Mouse (Mus musculus) liver, embryonic 14.5 days (tissue): Measurements from ENCODE around the gene Hoxc13. TPM values are rescaled to one million over a fixed set of nuclear protein-coding genes. Genes with fewer than 3 reads are reported as not detected.

ENCODE experiments used
- ATAC-seq: fragments of 200-750 bp; cut with Nextera tagmentation; 2 replicates; pipeline ENCODE4 v1.8.0; 2017; ENCODE audit warnings: moderate number of reproducible peaks, mild to moderate bottlenecking, moderate library complexity; ENCODE audit not compliant: insufficient read depth
- DNase-seq, 3 experiments: peaks; one replicate each; pipeline ENCODE4 v3.0.0-alpha.2; 2012 to 2013; ENCODE audit warnings: low read depth in 3 of 3, low spot score in 3 of 3
- H3K27ac ChIP-seq: fragments of 300-500 bp; sonication (generic); 2 replicates; pipeline ENCODE4 v1.5.1; 2014; ENCODE audit warnings: moderate library complexity, mild to moderate bottlenecking, control low read depth, inconsistent platforms
- H3K27me3 ChIP-seq: fragments of 300-500 bp; sonication (generic); 2 replicates; pipeline ENCODE4 v1.6.1; 2014; ENCODE audit warnings: mild to moderate bottlenecking, low read length, moderate library complexity; ENCODE audit not compliant: control insufficient read depth, insufficient read depth
- H3K36me3 ChIP-seq: fragments of 300-500 bp; sonication (generic); replicated peaks from 2 replicates; pipeline ENCODE4 v1.6.1; 2014; ENCODE audit warnings: low read depth; ENCODE audit not compliant: control insufficient read depth, insufficient read depth
- H3K4me1 ChIP-seq, 2 experiments: fragments of 200-500 bp in 1 of 2; fragments of 300-500 bp in 1 of 2; sonication (generic) in 1 of 2; replicated peaks; 2 replicates each; pipeline ENCODE4 v1.6.1; 2012 to 2014; ENCODE audit warnings: antibody characterized with exemption in 1 of 2, inconsistent platforms in 1 of 2, low read length in 1 of 2; ENCODE audit not compliant: control insufficient read depth in 2 of 2, insufficient read depth in 2 of 2
- H3K4me2 ChIP-seq: fragments of 300-500 bp; sonication (generic); 2 replicates; pipeline ENCODE4 v1.6.1; 2014; ENCODE audit warnings: low read depth, mild to moderate bottlenecking, control low read depth, moderate library complexity
- H3K4me3 ChIP-seq, 2 experiments: fragments of 200-500 bp in 1 of 2; fragments of 300-500 bp in 1 of 2; sonication (generic) in 1 of 2; 2 replicates each; pipeline ENCODE4 v1.5.1; 2012 to 2014; ENCODE audit warnings: low read depth in 2 of 2, low read length in 2 of 2, mild to moderate bottlenecking in 2 of 2, control low read depth in 1 of 2, inconsistent platforms in 1 of 2, moderate library complexity in 1 of 2; ENCODE audit not compliant: insufficient read depth in 1 of 2
- H3K9ac ChIP-seq: fragments of 300-500 bp; sonication (generic); replicated peaks from 2 replicates; pipeline ENCODE4 v1.6.1; 2014; ENCODE audit warnings: mild to moderate bottlenecking, control low read depth, moderate library complexity
- H3K9me3 ChIP-seq: fragments of 300-500 bp; sonication (generic); 2 replicates; pipeline ENCODE4 v1.6.1; 2016; ENCODE audit warnings: low read length, mixed read lengths; ENCODE audit not compliant: control insufficient read depth
- CTCF ChIP-seq: IDR thresholded peaks from 2 replicates; pipeline ENCODE4 v1.5.1; 2016; ENCODE audit warnings: antibody characterized with exemption, low read depth, control low read depth
- EP300 ChIP-seq: IDR thresholded peaks from 2 replicates; pipeline ENCODE4 v1.6.1; 2016; ENCODE audit warnings: antibody characterized with exemption, low read depth
- WGBS: fragments of 180-500 bp; shearing (Covaris S2); extraction: QIAGEN DNeasy Blood & Tissue Kit; methylation state at CpG from one replicate; pipeline ENCODE4 v1.1.7; 2014; ENCODE audit not compliant: insufficient replicate concordance; 5-methylcytosine and 5-hydroxymethylcytosine counted together
- polyA plus RNA-seq, 2 experiments: library from polyadenylated mRNA; depleted of rRNA in 1 of 2; stranded (reverse) in 1 of 2; unstranded in 1 of 2; fragments of >200 nt; fragmentation: Nextera tagmentation in 1 of 2; extraction: Ambion mirVana in 1 of 2; gene quantifications; 2 replicates each; pipeline versions ENCODE4 v1.2.1 to v1.2.3; 2012 to 2014

Gene Hoxc13
- polyA plus RNA-seq, 2 experiments: not detected

DNA sequence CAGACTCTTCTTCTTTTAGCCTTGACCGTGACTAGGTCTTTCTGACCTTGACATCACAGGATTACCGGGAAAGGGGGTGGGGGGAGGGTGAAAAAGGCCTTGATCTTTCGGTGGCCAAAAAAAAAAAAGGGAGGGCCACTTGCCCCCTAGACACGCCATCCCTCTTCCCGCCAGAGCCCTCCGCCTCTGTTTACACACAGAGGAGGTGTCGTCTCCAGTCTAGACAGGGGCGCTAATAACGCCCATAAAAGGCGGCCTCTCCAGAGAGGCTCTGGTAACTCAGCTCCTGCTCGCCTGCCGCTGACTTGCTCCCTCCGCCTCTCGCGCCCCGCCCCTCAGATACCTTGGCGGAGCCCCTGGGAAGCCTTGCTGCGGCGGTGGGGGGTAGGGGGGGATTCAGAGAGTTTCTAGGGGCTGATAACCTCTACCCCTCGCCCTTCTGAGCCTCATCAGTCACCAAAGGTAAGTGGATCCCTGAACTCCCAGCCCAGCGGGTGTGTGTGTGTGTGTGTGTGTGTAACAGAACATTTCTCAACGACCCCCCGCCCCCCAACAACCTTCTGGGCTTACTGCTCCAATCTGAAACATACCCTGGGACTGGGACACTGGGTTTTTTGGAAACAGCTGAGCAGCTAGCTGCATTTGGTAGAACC is 10.9 kb downstream of the Hoxc13 start:
- DNase-seq (no peak), ATAC-seq (no peak)
- H3K4me3 ChIP-seq: no peak overlapping the region
- no peak overlapping the region for H3K9ac ChIP-seq
- H3K9me3 ChIP-seq: no peaks in the 10 kb centered on the region
- peaks cover 97% of the 10 kb centered on the region for H3K27me3 ChIP-seq
- H3K4me2 ChIP-seq: no peak overlapping the region
- no peak overlapping the region for H3K27ac ChIP-seq
- TF ChIP-seq EP300 (no peak), CTCF (no peak)
- no peaks in the 10 kb centered on the region for H3K4me1 ChIP-seq
- WGBS: under 1% methylated on average over 23 of the region's 23 CpGs
- H3K36me3 ChIP-seq: no peaks in the 10 kb centered on the region

DNA sequence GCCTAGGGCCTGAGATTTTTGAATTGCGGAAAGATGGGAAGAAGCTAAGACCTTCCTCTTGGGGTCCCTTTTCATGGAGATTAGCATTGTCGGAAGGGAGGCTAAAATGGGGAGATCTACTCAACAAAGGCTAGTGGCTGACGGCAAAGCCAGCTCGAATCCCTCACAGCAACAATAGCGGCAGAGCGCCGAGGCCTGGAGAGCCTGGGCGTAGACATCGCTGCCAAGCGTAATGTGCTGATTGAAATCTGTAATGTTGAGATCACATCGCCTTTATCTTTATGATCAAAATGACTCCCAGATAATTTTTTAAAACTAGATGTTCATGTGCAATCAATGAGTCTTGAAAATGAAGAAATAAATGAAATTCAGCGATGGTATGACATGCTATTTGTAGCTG is 13.5 kb downstream of the Hoxc13 start:
- Histone ChIP-seq H3K36me3 (no peaks in the 10 kb centered on the region), H3K27me3 (peaks cover 100% of the 10 kb centered on the region), H3K4me2 (no peak overlapping the region), H3K4me3 (no peak overlapping the region), H3K9me3 (no peaks in the 10 kb centered on the region), H3K27ac (no peak overlapping the region), H3K9ac (no peak overlapping the region), H3K4me1 (no peaks in the 10 kb centered on the region)
- WGBS: 2% methylated on average over 12 of the region's 12 CpGs
- TF ChIP-seq CTCF (no peak), EP300 (no peak)
- ATAC-seq: no peak
- DNase-seq: no peak

GRCm38 (mm10) chr15:102934897-102935296 is 14.0 kb downstream of the Hoxc13 start:
- H3K4me2 ChIP-seq: no peak overlapping the region

DNA sequence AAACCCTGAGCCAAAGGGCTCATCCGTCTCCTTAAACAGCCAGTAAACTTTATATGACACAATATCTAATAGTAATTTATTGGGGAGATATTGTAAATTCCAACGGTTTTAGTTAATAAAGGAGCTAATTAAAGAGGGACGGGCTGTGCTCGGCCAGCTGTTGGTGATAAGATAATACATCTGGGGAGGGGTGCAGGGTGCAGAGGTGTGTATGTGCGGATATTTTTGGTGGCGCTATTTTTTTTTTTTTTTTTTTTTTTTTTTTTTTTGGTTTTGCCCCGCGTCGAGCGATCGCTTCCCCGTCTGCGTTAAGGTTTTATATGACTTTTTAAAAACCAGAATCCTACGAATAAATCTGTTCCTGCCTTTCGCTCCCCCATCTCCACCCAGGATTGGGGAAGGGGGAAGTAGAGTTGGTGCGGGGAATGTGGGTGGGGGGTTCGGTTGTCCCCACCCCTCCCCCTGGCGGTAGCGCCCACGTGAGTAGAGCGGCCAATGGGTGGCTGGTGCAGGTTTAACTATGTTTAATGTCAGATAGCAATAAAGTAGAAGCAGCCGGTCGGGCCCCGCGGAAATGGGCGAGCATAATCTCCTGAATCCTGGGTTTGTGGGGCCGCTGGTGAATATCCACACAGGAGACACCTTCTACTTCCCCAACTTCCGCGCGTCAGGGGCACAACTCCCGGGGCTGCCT is 15.5 kb downstream of the Hoxc13 start, which contains the start of gene Hoxc12:
TSS of gene Hoxc12 (plus strand) at position 479 of the 694 bp plus-strand sequence.
- H3K36me3 ChIP-seq: no peaks in the 10 kb centered on the region
- peaks cover 100% of the 10 kb centered on the region for H3K27me3 ChIP-seq
- no peaks in the 10 kb centered on the region for H3K4me1 ChIP-seq
- no peak within 1 kb of the TSS for H3K9ac ChIP-seq
- TF ChIP-seq CTCF: no peak
- TF ChIP-seq EP300: no peak
- 3% methylated on average over 31 of the region's 31 CpGs for WGBS
- H3K27ac ChIP-seq: no peak within 1 kb of the TSS
- DNase-seq (no peak), ATAC-seq (no peak)
- H3K4me2 ChIP-seq: no peak within 1 kb of the TSS
- H3K9me3 ChIP-seq: no peaks in the 10 kb centered on the region
- no peak within 1 kb of the TSS for H3K4me3 ChIP-seq

More at GRCm38 (mm10) chr15:102934897-102935296, 14.0 kb downstream of the Hoxc13 start:
- H3K27me3 ChIP-seq: peaks cover 100% of the 10 kb centered on the region
- H3K36me3 ChIP-seq: no peaks in the 10 kb centered on the region
- H3K4me3 ChIP-seq: no peak overlapping the region
- DNase-seq: no peak
- no peaks in the 10 kb centered on the region for H3K4me1 ChIP-seq
- TF ChIP-seq EP300: no peak
- TF ChIP-seq CTCF: no peak
- ATAC-seq: no peak
- no peak overlapping the region for H3K9ac ChIP-seq
- H3K27ac ChIP-seq: no peak overlapping the region
- H3K9me3 ChIP-seq: no peaks in the 10 kb centered on the region
- WGBS: 1% methylated on average over 26 of the region's 27 CpGs

DNA sequence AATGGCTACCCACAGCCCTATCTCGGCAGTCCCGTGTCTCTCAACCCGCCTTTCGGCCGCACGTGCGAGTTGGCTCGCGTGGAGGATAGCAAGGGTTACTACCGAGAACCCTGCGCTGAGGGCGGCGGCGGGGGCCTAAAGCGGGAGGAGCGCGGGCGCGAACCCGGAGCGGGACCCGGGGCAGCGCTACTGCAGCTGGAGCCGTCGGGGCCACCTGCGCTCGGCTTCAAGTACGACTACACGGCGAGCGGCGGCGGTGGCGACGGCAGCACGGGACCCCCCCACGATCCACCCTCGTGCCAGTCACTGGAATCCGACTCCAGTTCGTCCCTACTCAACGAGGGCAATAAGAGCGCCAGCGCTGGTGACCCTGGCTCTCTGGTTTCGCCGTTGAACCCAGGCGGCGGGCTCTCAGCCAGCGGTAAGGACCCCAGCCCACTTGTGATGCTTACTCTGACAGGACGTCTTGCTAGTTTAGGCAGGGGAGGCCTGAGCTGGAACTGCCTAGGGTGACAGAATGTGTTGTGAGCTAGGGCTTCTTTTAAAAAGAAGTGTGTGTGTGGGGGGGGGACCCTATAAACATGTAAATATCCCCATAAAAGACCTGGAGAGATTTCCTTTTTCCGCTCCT is 16.2 kb downstream of the Hoxc13 start:
- H3K9me3 ChIP-seq: no peaks in the 10 kb centered on the region
- peaks cover 100% of the 10 kb centered on the region for H3K27me3 ChIP-seq
- WGBS: 3% methylated on average over 50 of the region's 50 CpGs
- H3K36me3 ChIP-seq: no peaks in the 10 kb centered on the region
- H3K9ac ChIP-seq: no peak overlapping the region
- TF ChIP-seq EP300 (no peak), CTCF (no peak)
- H3K4me3 ChIP-seq: no peak overlapping the region
- no peak overlapping the region for H3K27ac ChIP-seq
- no peak overlapping the region for H3K4me2 ChIP-seq
- no peak for ATAC-seq
- no peaks in the 10 kb centered on the region for H3K4me1 ChIP-seq
- DNase-seq: no peak
